Mouse (Mus musculus) T-helper 2 cell (primary cell): ENCODE data around the gene Ctr9.

ENCODE experiments used
- in situ Hi-C: fragments of 300-600 bp; cut with MboI, MseI; formaldehyde crosslinking; loops from one replicate; pipeline ENCODE4 v1.15.1; 2025; ENCODE audit warnings: high pct_unique_total_duplicates

Gene Ctr9

DNA sequence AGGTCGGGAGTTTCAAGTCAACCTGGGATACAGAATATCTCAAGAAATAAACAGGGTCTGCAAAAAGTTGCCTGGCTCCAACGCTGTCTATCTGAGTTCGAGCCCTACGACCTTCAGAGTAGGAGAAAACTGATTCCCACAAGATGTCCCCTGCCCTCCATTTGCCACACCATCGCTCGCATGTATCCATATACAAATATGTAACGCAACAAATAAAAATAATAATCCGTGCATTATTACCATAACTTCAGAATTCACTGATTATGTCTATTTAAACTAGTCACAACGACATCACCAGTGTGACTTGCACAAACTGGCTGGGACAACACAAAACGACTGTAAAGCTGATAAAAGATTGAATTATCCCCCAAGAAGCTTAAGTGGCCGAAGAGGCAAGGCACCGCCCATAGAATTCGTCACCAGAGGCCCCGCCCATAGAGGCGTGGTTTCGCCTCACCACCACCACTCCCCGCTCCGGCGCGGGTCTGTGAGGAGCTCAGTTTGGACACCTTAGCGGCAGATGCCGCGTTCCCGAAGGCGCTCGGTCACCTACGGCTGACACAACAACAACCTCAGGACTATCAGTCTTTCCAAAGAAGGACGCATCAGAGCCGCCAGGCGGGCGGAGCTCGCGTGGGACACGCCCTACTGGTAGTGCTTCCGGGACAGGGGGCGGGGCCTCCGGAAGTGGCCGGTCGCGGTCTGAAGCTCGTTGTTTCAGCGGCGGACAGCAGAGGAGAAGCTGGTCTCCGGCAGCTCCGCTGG, at the start of gene Ctr9:
Gene Ctr9 (plus strand): TSS at position 671 of the 765 bp plus-strand sequence.
- in situ Hi-C loops = no loop called here

DNA sequence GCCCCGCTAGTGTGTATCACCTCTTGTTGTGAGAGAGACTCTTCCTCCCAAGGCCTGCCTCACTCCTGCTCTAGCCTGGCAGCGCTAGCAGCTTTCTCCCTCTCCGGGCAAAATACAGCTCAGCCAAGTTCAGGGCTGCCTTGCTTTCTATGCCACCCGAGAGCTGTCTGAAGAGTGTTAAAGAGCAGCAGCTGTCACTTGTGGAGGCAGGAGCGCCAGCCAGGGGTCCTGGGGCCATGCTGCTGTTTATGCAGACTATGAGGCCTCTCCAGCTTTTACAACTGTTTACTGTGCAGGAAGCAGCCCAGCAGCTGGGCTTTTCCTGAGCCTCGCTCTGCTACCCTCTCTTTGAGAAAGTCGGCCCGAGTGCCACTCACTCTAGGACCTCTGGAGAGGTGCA, 47.7 kb upstream of the Ctr9 start:
- in situ Hi-C loops = no loop called here

DNA sequence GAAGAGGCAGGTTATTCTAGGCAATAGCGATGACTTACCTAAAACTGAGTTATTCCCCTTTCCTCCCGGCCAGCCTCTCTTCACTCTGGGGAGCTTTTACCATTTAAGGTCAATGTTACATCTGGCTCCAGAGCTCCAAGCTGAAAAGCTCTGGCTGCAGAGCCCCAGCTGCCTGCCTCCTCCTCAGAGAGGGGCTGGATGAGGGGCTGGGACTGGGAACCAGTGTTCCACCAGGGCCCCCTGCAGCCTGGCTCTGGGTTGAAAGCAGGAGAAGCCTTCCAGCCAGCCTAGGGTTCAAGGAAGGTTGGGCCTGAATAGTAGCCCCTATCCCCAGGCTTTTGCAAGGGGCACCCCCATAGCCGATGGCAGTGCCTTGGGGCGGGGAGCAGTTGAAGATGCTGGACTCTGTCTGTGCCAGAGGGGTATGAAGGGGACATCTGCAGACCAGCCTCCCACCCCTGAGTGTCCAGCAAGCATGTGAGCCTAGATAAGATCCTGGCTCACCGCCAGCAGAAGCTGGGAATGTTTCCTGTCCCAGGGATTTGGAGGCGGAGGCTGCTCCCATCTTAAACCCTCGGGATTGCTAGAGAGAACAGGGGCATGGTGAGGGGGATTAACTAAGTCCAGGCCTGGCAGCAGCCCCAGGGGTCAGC, 46.6 kb upstream of the Ctr9 start, which contains the start of gene Mrvi1:
Gene Mrvi1 (minus strand): TSS at position 409 of the 653 bp plus-strand sequence.
- in situ Hi-C loops = no loop called here

DNA sequence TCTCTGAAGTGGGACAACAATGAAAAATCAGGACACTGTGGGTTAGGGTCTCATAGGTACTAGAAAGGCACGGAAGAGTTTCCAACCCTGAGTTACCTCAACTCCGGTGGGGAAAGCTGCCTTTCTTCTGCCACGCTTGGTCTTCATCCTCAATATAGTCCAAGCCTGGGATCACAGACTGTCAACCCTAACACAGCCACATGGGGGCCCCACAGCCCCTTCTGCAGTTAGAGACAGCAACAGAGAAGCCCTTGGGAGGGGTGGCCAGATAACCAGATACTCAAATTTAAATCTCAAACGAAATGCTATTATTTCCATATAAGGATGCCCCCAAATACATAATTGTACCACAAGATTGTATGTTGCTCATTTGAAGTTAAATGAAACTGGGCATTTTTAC, 46.0 kb upstream of the Ctr9 start:
- in situ Hi-C loops = no loop called here

DNA sequence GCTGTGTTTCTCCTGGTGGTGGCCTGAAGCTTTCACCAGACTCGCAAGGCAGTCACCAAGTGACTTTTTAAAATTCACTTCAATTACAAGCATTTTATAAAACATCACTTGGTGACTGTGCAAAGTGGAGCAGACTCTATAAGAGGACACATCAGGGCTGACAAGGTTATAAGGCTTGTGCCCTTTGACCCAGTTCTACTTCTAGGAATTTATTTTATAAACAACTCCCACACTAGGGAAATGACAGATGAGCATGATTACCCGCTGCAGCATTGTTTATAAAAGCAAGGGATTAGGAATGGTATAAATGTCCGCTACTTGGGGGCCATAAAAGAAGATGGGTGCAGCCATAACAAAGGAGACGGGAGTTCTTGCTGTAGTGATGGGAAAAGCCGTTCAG, 45.1 kb upstream of the Ctr9 start:
- in situ Hi-C loops = no loop called here

DNA sequence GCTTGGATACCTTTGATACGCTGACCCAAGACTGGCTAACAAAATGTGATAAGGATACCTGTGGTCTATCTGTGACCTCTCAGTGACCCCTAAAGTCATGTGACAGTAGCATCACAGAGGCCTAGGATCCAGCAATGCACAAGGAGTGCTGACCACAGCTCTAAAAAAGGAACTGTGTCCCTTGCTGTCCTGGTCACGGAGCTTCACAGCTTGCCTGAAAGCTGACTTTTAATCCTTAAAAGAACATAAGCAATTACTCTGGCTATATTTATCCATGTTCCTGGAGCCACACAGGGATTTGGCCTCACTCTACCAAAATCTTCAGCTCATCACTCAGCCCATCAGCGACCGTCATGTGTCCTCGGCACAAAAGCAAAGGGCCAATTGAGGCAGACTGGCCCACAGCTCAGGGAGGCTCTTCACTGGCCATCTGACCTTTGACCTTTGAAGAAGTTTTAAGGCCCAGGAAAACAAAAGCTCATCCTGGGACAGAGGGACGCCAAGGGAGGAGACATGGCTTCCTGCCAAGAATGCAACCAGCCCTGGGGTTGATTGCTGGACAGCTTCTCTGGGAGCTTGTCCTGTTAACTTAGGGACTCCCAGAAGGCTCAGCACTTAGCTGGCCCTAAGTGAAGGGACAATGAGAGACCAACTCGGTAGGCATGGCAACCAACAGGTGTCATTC, 43.0 kb upstream of the Ctr9 start:
- in situ Hi-C loops = no loop called here

DNA sequence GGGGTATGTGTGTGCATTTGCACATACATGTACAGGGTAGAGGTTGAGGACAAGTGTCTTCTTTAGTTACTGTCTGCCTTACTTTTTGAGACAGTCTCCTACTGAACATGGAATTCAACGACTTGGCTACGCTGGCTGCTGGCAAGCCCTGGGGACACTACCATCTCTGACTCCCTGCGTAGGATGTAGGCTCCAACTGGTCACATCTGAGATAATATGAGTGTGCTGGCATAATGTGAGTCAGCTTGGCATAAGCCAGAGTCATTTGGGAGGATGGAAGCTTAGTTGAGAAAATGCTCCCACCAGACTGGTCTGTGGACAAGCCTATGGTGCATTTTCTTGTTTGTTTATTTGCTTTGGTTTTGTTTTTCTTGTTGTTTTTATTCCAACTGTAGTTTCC, 40.7 kb upstream of the Ctr9 start:
- in situ Hi-C loops = no loop called here

DNA sequence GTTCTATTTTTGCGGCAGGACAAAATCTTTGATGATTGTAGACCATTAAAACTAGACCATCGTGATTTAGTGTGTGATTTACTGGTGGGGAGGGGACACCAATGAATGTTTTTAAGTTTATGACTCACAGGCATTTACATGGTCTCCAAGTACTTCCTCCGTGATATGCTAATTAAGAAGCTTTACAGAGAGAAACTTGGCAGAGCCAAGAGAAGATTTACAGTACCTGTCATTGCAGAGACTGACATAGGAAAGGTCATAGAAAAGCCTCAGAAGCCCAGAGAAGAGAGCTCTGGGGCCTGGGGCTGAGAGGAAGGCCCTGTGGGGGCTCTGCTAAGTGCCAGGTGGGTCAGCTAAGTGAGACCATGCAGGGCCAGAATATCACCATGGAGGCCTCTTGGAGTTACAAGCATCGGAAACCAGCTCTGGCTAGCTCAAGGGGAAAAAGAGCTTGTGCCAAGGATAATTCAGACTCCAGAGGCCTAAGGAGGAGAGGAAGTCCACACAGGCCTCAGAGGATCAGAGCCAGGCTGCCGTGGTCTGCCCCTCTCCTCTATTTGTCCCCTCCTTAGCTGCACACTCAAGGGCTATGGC, 39.4 kb upstream of the Ctr9 start:
- in situ Hi-C loops = no loop called here

DNA sequence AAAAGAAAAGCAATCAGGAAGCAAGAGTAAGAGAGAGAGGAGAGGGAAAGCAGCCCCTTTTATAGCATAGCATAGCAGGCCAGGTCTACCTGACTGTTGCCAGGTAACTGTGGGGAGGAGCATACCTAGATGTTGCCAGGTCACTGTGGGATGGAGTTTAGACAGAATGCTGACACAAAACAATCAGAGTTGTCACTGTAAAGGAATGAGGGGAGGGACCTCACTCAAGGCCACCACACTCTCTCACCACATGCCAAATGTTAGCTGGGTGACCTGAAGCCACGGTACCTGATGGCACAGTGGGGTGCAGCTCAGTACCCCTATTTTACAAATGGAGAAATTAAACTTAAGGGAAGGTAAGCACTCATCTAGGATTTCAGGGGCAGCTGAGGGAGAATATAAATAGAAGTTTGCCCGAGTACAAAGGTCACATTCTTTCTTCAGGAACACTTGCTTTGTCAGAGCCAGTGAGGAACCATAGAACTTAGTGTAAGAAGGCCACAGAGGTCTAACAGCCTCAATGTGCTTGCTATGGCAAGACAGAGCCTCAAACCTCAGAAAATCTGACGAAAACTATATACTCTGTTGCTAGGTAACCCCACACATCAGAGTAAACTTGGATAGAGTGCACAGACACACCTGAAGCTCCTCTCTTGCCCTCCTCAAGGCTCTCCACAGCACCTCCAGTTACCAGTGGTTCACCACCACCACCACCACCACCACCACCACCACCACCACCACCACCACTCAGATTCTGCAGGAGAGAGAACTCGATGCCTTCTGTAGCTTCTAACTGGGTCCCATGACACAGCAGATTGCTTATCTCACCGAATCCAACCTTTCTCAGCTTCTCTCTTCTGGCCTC, 38.2 kb upstream of the Ctr9 start:
- in situ Hi-C loops = no loop called here

DNA sequence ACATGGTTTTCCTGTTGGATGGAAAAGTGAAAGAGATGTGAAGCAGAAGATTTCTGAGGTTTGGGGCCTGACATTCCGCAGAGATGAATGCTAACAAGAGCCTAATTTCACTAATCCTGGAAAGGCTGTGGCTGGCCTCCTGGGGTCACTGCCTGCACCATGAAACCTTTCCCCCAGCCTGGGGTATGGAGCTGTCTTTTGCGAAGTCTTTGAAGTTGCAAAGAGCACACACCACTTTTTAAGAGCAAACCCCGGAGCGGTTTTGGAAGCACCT, 37.6 kb upstream of the Ctr9 start:
- in situ Hi-C loops = no loop called here

DNA sequence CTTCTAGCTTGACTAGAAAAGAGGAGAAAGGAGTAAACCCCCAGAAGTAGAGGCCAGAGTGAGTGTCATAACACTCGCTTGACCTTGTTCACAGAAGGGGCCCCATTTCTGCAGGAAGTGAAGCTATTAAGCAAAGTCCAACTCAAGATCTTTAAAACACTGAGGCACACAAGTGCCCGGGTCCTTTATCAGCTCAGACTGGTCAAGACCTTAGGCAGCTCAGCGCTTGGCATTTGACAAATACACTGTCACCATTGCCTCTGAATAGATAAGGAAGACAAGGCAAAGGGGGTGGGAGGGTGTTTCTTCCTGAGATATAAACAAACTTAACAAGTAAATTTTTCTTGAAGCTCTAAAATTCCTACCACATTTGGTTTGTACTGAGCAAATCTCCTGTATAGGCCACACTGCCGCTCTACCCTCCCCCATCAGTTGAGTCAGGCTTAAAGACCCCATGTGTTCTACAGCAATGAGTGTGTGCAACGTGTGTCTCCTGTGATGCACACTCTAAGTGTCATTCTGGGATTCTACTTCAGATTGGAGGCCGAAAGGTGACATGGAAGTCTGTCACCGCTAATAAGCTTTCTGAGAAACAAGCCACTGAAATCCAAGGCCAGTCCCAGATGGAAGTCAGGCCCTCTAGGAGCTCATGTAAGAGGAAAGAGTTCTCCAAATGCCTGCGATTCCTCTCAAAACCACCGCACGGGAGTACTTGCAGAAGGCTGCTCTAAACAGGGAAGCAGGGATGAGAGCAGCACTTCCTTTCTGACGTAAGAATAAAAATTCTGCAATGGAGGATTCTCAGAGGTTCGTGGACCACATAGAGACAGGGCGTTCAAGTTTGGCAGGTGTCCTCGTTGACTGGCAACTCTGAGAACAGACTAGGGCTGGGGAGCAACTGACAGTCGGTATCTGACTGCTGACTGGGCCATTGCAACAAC, 29.6 kb upstream of the Ctr9 start:
- in situ Hi-C loops = no loop called here

DNA sequence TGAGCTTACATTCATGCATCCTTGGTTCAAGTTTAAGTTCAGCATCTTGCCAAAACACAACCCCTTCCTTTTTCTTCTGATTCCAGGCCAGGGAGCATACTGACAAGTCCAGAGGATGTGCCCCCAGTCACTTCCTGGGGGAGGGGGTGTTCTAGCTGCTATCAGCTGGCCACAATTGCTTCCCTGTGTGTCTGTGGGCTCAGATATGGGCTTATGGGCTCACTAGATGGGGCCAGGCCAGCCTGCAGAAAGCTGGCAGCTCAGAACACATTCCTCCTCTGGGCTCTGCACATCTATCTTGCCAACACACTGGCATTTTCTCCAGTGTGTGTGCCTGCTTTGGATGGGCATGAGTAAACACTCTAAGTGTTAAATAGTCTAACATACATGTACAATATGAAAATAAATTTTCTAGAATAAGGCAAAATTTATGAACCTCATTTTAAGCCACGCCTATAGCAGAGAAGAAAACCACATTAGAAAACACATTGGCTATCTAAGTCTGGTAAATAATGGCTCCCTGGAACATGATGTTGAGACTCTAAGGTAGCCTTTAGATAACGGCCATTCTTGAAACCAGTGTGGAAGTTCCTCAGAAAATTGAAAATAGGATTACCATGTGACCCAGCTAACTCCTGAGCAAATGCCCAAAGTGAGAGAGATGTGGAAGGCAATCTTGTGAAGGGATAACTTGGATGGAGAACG, 24.5 kb upstream of the Ctr9 start:
- in situ Hi-C loops = no loop called here

DNA sequence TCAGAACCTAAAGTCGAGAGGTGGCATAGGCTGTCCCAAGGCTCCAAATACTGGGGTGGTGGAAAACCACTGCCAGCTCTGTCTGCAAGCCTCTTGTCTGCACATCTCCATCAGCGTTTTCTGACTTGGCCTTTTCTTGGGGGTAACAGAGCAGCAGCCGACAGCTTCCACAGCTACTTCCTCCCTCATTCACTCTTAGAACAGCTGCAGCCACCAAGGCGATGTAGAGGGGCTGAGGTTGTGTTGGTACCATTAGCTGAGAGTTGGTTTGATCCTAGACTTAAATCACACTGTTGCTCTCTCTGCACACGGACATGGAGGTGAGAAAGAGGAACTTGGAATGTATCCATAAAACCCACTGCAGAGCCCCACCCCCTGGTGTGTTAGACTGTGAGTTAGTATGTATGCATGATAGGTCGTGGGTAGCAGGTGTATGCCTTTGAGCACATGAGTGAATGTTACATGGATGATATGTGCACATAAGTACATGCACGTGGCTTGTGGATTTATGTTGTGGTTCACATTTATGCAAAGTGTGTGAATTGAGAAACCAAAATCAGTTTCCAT, 14.6 kb upstream of the Ctr9 start:
- in situ Hi-C loops = no loop called here

DNA sequence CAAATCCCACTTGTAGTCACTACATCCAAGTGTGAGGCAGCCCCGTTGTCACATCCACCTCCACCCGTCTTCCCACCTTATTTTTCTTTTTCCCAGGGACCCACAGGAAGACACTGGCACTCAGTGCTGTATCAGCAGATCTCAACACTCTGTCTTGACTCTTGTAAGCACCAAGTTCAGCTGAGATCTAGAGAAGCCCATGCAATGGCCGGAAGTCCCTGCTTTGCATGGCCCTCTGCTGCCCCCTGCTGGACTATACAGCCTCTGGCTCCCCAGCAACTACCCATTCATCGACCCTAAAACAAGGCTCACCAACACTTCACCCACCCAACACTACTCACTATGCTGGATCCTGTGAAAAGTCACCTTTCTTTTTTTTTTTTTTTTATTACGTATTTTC, 13.9 kb upstream of the Ctr9 start:
- in situ Hi-C loops = loop anchor here (5.0 kb wide), 2 partner anchors 213 to 283 kb away; no protein-coding TSS in a partner anchor

DNA sequence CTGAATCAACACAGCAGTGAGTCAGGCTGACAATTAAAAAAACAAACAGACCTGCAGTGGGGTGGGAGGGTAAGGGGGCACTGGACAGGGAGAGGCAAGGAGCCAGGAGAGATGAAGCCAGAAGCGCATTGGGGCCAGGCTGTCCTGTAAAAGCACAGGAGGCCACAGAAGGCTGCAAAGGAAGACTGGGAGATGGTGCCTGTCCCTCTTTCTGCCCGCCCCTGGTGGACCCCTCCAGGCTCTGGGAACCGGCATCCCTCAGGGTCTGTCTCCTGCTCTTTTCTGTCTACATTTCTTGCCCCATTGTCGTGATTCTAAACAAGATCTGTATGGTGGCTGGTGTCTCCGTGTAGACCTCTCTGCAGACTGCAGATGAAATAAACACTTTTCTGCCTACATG, 13.0 kb upstream of the Ctr9 start:
- in situ Hi-C loops = loop anchor here (5.0 kb wide), 2 partner anchors 213 to 283 kb away; no protein-coding TSS in a partner anchor

DNA sequence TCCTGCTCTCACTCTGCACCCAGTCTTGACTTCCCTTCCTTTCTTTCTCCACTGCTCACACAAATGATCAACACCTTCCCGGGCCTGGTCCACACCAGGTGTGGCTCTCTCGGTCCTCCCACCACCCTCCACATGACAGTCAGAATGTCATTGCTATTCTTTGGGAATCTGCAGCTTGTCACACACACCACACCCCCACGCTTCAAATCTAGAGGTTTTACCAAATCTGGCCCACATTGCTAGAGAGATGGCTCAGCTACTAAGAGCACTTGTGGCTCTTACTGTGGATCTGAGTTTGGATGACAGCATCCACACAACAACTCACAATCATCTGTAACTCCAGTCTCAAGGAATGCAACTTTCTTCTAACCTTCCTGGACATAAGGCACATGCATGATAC, 11.8 kb upstream of the Ctr9 start:
- in situ Hi-C loops = loop anchor here (5.0 kb wide), 2 partner anchors 215 to 285 kb away; no protein-coding TSS in a partner anchor

DNA sequence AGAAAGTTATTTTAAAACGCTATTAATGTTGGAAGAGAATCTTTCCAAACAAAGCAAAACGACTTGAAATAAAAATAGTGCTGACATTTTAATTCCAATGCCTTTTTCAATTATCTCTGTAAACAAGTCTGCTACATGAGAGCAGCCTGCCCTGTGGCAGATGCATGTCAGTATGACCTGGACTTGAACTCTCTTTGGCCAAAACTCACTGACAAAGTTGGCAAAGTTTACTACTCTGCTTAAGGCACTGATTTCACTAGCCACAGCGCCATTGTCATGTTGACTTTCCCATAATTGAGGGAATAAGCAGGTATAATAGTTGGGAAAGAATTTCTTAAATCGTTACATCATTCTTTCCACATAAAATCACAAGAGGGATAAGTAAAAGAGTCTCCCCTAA, 7.9 kb upstream of the Ctr9 start:
- in situ Hi-C loops = no loop called here

DNA sequence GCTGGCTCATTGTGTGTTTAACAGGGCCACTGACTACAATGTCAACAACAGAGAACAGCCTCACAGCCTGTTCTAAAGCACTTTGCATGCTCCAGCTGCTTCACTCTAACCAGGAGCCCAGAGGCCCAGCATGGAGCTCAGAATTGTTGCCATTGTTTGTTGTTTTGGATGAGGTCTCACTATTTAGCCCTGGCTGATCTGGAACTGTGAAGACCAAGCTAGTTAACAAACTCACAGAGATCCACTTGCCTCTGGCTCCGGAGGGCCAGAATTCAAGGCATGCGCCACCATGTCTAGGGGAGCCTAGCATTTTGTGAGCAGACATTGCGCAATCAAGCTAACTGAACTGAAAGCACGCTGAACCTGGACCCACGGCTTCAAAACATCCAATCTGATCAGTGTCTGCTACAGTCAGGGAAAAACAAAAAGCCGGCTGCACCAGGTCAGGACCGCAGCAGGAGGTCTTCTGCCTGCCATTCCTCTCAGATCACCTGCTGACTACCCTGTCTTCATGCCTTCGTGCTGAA, 4.6 kb upstream of the Ctr9 start:
- in situ Hi-C loops = no loop called here

DNA sequence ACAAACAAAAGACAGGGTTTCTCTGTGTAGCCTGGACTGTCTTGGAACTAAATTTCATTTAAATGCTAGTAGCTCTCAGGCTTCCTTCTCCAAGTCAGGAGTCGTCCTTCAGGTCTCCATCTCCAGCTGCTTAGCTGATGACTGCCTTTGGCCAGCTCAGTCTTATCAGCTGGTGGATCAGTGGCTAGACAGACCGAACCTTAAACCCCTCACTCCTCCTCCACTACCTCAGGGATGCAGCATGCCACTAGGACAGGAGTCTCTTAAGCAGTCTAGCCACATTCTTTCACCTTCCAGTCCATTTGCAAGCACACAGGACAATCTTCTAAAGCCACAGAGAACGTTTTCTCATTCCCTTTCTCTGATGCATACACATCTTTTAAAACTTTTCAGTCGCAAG, 3.8 kb upstream of the Ctr9 start:
- in situ Hi-C loops = no loop called here
